Mouse (Mus musculus) hindbrain, embryonic 14.5 days (tissue): ENCODE measurements around the gene Smim4. TPM values are rescaled to one million over a fixed set of nuclear protein-coding genes. Genes with fewer than 3 reads are reported as not detected.

ENCODE experiments used
- ATAC-seq: fragments of 200-750 bp; cut with Nextera tagmentation; 2 replicates; pipeline ENCODE4 v1.8.0; 2017; ENCODE audit warnings: moderate number of reproducible peaks, mild to moderate bottlenecking, moderate TSS enrichment, moderate library complexity; ENCODE audit not compliant: low FRiP score
- DNase-seq: peaks from one replicate; pipeline ENCODE4 v3.0.0-alpha.2; 2015; ENCODE audit warnings: low spot score
- H3K27ac ChIP-seq: fragments of 300-500 bp; sonication (generic); 2 replicates; pipeline ENCODE4 v1.5.1; 2014; ENCODE audit warnings: mild to moderate bottlenecking, moderate library complexity
- H3K27me3 ChIP-seq: fragments of 300-500 bp; sonication (generic); 2 replicates; pipeline ENCODE4 v1.6.1; 2014; ENCODE audit warnings: mild to moderate bottlenecking, low read length, mixed read lengths; ENCODE audit not compliant: control insufficient read depth, insufficient read depth
- H3K36me3 ChIP-seq: fragments of 300-500 bp; sonication (generic); replicated peaks from 2 replicates; pipeline ENCODE4 v1.6.1; 2014; ENCODE audit not compliant: control insufficient read depth, insufficient read depth
- H3K4me1 ChIP-seq: fragments of 300-500 bp; sonication (generic); replicated peaks from 2 replicates; pipeline ENCODE4 v1.6.1; 2014; ENCODE audit warnings: antibody characterized with exemption, low read length, mixed read lengths; ENCODE audit not compliant: control insufficient read depth, insufficient read depth
- H3K4me2 ChIP-seq: fragments of 300-500 bp; sonication (generic); replicated peaks from 2 replicates; pipeline ENCODE4 v1.6.1; 2014; ENCODE audit warnings: mild to moderate bottlenecking, moderate library complexity
- H3K4me3 ChIP-seq: fragments of 300-500 bp; sonication (generic); replicated peaks from 2 replicates; pipeline ENCODE4 v1.5.1; 2014; ENCODE audit warnings: mild to moderate bottlenecking, low read length
- H3K9ac ChIP-seq: fragments of 300-500 bp; sonication (generic); 2 replicates; pipeline ENCODE4 v1.6.1; 2014
- H3K9me3 ChIP-seq: fragments of 300-500 bp; sonication (generic); 2 replicates; pipeline ENCODE4 v1.6.1; 2016; ENCODE audit warnings: low read length; ENCODE audit not compliant: control insufficient read depth
- WGBS: fragments of 180-500 bp; shearing (Covaris S2); extraction: QIAGEN DNeasy Blood & Tissue Kit; methylation state at CpG from one replicate; pipeline ENCODE4 v1.1.7; 2014; 5-methylcytosine and 5-hydroxymethylcytosine counted together
- polyA plus RNA-seq: library from polyadenylated mRNA; unstranded; fragments of >200 nt; fragmentation: Nextera tagmentation; extraction: Ambion mirVana; gene quantifications from 2 replicates; pipeline ENCODE4 v1.2.1, GENCODE M21; 2014

Gene Smim4
- polyA plus RNA-seq, 1 experiment from 2014 or later, result 77.7 TPM

GRCm38 (mm10) chr14:31145694-31146093 lies 16.9 kb upstream of the Smim4 start:
- no peak for ATAC-seq
- Histone ChIP-seq H3K27me3 (no peaks in the 10 kb centered on the region), H3K9ac (no peak overlapping the region), H3K36me3 (peaks cover 11% of the 10 kb centered on the region), H3K4me1 (no peaks in the 10 kb centered on the region), H3K27ac (no peak overlapping the region), H3K4me2 (no peak overlapping the region), H3K9me3 (no peaks in the 10 kb centered on the region), H3K4me3 (no peak overlapping the region)
- 93% methylated on average over 11 of the region's 11 CpGs for WGBS
- DNase-seq, result no peak

- no peak overlapping the region for H3K27ac ChIP-seq
- WGBS, result 96% methylated on average over 14 of the region's 14 CpGs
- no peaks in the 10 kb centered on the region for H3K9me3 ChIP-seq
- H3K36me3 ChIP-seq, result peaks cover 56% of the 10 kb centered on the region
- H3K4me2 ChIP-seq, result no peak overlapping the region
- ATAC-seq, result no peak
- no peak overlapping the region for H3K4me3 ChIP-seq
- H3K4me1 ChIP-seq, result no peaks in the 10 kb centered on the region
- H3K27me3 ChIP-seq, result no peaks in the 10 kb centered on the region
- DNase-seq, result no peak
- no peak overlapping the region for H3K9ac ChIP-seq
Measured at GRCm38 (mm10) chr14:31141011-31141410, 12.3 kb upstream of the Smim4 start.

GRCm38 (mm10) chr14:31140141-31140540 lies 11.4 kb upstream of the Smim4 start:
- 94% methylated on average over 15 of the region's 15 CpGs for WGBS
- no peak overlapping the region for H3K4me3 ChIP-seq
- ATAC-seq (no peak), DNase-seq (no peak)
- no peaks in the 10 kb centered on the region for H3K27me3 ChIP-seq
- no peaks in the 10 kb centered on the region for H3K4me1 ChIP-seq
- no peaks in the 10 kb centered on the region for H3K9me3 ChIP-seq
- H3K4me2 ChIP-seq, result no peak overlapping the region
- H3K9ac ChIP-seq, result no peak overlapping the region
- no peak overlapping the region for H3K27ac ChIP-seq
- peaks cover 65% of the 10 kb centered on the region for H3K36me3 ChIP-seq

- Histone ChIP-seq H3K4me1 (no peaks in the 10 kb centered on the region), H3K27ac (no peak overlapping the region), H3K9me3 (no peaks in the 10 kb centered on the region), H3K9ac (no peak overlapping the region), H3K4me2 (no peak overlapping the region), H3K27me3 (no peaks in the 10 kb centered on the region), H3K4me3 (no peak overlapping the region), H3K36me3 (peaks cover 70% of the 10 kb centered on the region)
- WGBS, result 94% methylated on average over 12 of the region's 12 CpGs
- ATAC-seq, result no peak
- DNase-seq, result no peak
Measured at GRCm38 (mm10) chr14:31139666-31140065, 10.9 kb upstream of the Smim4 start.

- H3K4me1 ChIP-seq, result 0 out of 2 replicates have a peak, but pooled peaks cover 4% of the 10 kb centered on the region
- H3K27ac ChIP-seq, result no peak overlapping the region
- no peak overlapping the region for H3K9ac ChIP-seq
- no peak overlapping the region for H3K4me3 ChIP-seq
- H3K27me3 ChIP-seq, result no peaks in the 10 kb centered on the region
- H3K36me3 ChIP-seq, result peaks cover 70% of the 10 kb centered on the region
- 91% methylated on average over 9 of the region's 9 CpGs for WGBS
- H3K4me2 ChIP-seq, result no peak overlapping the region
- no peak for ATAC-seq
- no peaks in the 10 kb centered on the region for H3K9me3 ChIP-seq
- DNase-seq, result no peak
Measured at GRCm38 (mm10) chr14:31138897-31139429, 10.2 kb upstream of the Smim4 start.

- no peak overlapping the region for H3K4me3 ChIP-seq
- no peak for DNase-seq
- H3K4me2 ChIP-seq, result no peak overlapping the region
- H3K4me1 ChIP-seq, result peaks cover 7% of the 10 kb centered on the region
- H3K36me3 ChIP-seq, result peaks cover 70% of the 10 kb centered on the region
- H3K9ac ChIP-seq, result no peak overlapping the region
- H3K9me3 ChIP-seq, result no peaks in the 10 kb centered on the region
- WGBS, result 80% methylated on average over 21 of the region's 35 CpGs
- H3K27ac ChIP-seq, result no peak overlapping the region
- H3K27me3 ChIP-seq, result no peaks in the 10 kb centered on the region
- ATAC-seq, result 0 out of 2 replicates have a peak, but pooled peaks have one; percentile 28
Measured at GRCm38 (mm10) chr14:31138219-31138896, 9.6 kb upstream of the Smim4 start.

GRCm38 (mm10) chr14:31137791-31138190 lies 9.0 kb upstream of the Smim4 start:
- DNase-seq (no peak), ATAC-seq (no peak)
- no peak overlapping the region for H3K4me3 ChIP-seq
- peaks cover 70% of the 10 kb centered on the region for H3K36me3 ChIP-seq
- no peaks in the 10 kb centered on the region for H3K9me3 ChIP-seq
- no peaks in the 10 kb centered on the region for H3K27me3 ChIP-seq
- peaks cover 13% of the 10 kb centered on the region for H3K4me1 ChIP-seq
- H3K4me2 ChIP-seq, result no peak overlapping the region
- 73% methylated on average over 11 of the region's 11 CpGs for WGBS
- no peak overlapping the region for H3K27ac ChIP-seq
- H3K9ac ChIP-seq, result no peak overlapping the region

GRCm38 (mm10) chr14:31137281-31137595 lies 8.5 kb upstream of the Smim4 start:
- Histone ChIP-seq H3K9me3 (no peaks in the 10 kb centered on the region), H3K36me3 (peaks cover 70% of the 10 kb centered on the region), H3K9ac (no peak overlapping the region), H3K27ac (no peak overlapping the region), H3K4me2 (no peak overlapping the region), H3K27me3 (no peaks in the 10 kb centered on the region), H3K4me1 (peaks cover 19% of the 10 kb centered on the region), H3K4me3 (no peak overlapping the region)
- ATAC-seq, result no peak
- no peak for DNase-seq
- 82% methylated on average over 10 of the region's 10 CpGs for WGBS

GRCm38 (mm10) chr14:31136411-31137280 lies 7.9 kb upstream of the Smim4 start:
- no peak overlapping the region for H3K9ac ChIP-seq
- H3K4me2 ChIP-seq, result no peak overlapping the region
- DNase-seq (no peak), ATAC-seq (no peak)
- H3K4me3 ChIP-seq, result no peak overlapping the region
- no peaks in the 10 kb centered on the region for H3K27me3 ChIP-seq
- H3K27ac ChIP-seq, result no peak overlapping the region
- H3K4me1 ChIP-seq, result peaks cover 24% of the 10 kb centered on the region
- no peaks in the 10 kb centered on the region for H3K9me3 ChIP-seq
- WGBS, result 88% methylated on average over 26 of the region's 26 CpGs
- peaks cover 69% of the 10 kb centered on the region for H3K36me3 ChIP-seq
